Mouse (Mus musculus) forebrain, embryonic 12.5 days (tissue): ENCODE measurements around the gene Sod2. TPM values are rescaled to one million over a fixed set of nuclear protein-coding genes. Genes with fewer than 3 reads are reported as not detected.
"Not testable (repeated sequence)": the region's sequence is repeated elsewhere in the genome, so short reads cannot be mapped to it uniquely, and the experiment has no call there.

Source experiments
- ATAC-seq: fragments of 200-750 bp; cut with Nextera tagmentation; 2 replicates; pipeline ENCODE4 v1.8.0; 2017; ENCODE audit warnings: moderate TSS enrichment; ENCODE audit not compliant: low FRiP score
- H3K27ac ChIP-seq: fragments of 300-500 bp; sonication (generic); 2 replicates; pipeline ENCODE4 v1.5.1; 2016; ENCODE audit warnings: mild to moderate bottlenecking
- H3K27me3 ChIP-seq: fragments of 300-500 bp; sonication (generic); 2 replicates; pipeline ENCODE4 v1.6.1; 2016; ENCODE audit warnings: mild to moderate bottlenecking
- H3K36me3 ChIP-seq: fragments of 300-500 bp; sonication (generic); replicated peaks from 2 replicates; pipeline ENCODE4 v1.6.1; 2016; ENCODE audit warnings: mild to moderate bottlenecking
- H3K4me1 ChIP-seq: fragments of 300-500 bp; sonication (generic); 2 replicates; pipeline ENCODE4 v1.6.1; 2016
- H3K4me2 ChIP-seq: fragments of 300-500 bp; sonication (generic); 2 replicates; pipeline ENCODE4 v1.6.1; 2016; ENCODE audit warnings: mild to moderate bottlenecking, moderate library complexity
- H3K4me3 ChIP-seq: fragments of 300-500 bp; sonication (generic); replicated peaks from 2 replicates; pipeline ENCODE4 v1.5.1; 2016; ENCODE audit warnings: mild to moderate bottlenecking
- H3K9ac ChIP-seq: fragments of 300-500 bp; sonication (generic); 2 replicates; pipeline ENCODE4 v1.6.1; 2016; ENCODE audit warnings: mild to moderate bottlenecking
- H3K9me3 ChIP-seq: fragments of 300-500 bp; sonication (generic); 2 replicates; pipeline ENCODE4 v1.6.1; 2016
- WGBS: fragments of 180-500 bp; shearing (Covaris S2); methylation state at CpG from one replicate; pipeline ENCODE4 v1.1.7; 2016; 5-methylcytosine and 5-hydroxymethylcytosine counted together
- polyA plus RNA-seq: library from polyadenylated mRNA; unstranded; fragments of >200 nt; fragmentation: Nextera tagmentation; extraction: Ambion mirVana; gene quantifications from 2 replicates; pipeline ENCODE4 v1.2.1, GENCODE M21; 2016

Sod2 gene
- polyA plus RNA-seq, result 105 and 109 TPM in 2 replicates

GRCm38 (mm10) chr17:13006546-13006945 is at the start of gene Sod2:
Sod2 (plus strand) TSS chr17:13006846.
- Histone ChIP-seq H3K27ac (peak within 1 kb of the TSS; percentile 89; the same call in 1 of the 2 replicates), H3K4me3 (peak within 1 kb of the TSS; percentile 86), H3K9ac (peak within 1 kb of the TSS; percentile 77), H3K4me2 (peak within 1 kb of the TSS; percentile 81)
- WGBS, result 83% methylated on average over 2 of the region's 2 CpGs
- not testable (repeated sequence) for H3K9me3 ChIP-seq, H3K27me3 ChIP-seq, H3K36me3 ChIP-seq, H3K4me1 ChIP-seq, ATAC-seq

DNA sequence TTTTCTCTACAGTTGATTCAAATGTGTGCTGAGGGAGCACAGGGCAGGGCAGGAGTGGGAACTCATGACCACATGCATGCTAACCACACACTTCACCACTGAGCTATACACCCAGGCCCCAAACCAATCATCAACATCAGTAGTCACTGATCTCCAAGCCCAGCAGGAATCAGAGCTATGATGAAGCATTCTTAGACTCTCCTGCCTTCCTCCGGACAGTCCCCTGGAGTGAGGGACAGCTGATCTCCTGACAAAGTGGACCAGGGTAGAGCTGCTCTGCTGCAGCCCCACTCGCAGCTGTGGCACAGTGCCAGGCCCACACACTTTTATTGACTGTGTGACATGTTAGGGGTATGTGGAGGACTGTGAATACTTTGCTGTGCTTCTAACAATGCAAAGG is 47.3 kb upstream of the Sod2 start:
- H3K36me3 ChIP-seq, result peaks cover 22% of the 10 kb centered on the region
- 45% methylated on average over 2 of the region's 2 CpGs for whole genome bisulfite sequencing
- ATAC-seq, H3K27me3 ChIP-seq, H3K27ac ChIP-seq, H3K9ac ChIP-seq, H3K9me3 ChIP-seq: not testable (repeated sequence)
- peak overlapping the region; percentile 54 for H3K4me2 ChIP-seq
- peaks cover 23% of the 10 kb centered on the region for H3K4me1 ChIP-seq
- peak overlapping the region; percentile 33 for H3K4me3 ChIP-seq

DNA sequence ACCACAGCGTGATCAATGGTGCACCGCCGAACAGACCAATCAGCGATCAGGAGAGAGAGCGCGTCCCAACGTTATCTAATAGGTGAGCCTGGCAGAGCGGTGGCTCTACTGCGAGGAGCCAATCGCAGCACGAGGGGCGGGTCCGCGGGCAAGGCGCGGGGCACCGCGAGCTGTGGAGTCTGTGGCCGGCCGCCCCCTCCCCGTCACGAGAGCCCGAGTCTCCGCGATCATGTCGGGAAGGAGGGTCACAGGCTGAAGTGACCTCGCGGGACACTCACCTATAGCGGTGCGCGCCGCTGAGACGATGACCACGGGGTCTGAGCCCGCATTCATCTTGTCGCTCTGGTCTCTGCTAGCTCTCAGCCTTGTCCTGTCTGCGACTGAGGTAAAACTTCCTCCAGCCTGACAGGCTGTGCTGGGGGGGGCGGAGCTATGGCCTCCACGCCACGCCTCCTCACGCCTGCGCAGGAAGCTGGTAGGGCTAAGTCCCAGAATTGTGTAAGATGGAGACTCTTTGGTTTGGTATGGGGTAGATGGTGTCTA is 46.2 kb upstream of the Sod2 start, which contains the start of gene Acat2:
Acat2 (minus strand) TSS at position 417 of the 543 bp plus-strand sequence.
- no peaks in the 10 kb centered on the region for H3K27me3 ChIP-seq
- peak within 1 kb of the TSS; percentile 69 for H3K4me2 ChIP-seq
- no peaks in the 10 kb centered on the region for H3K9me3 ChIP-seq
- H3K4me1 ChIP-seq, result peaks cover 23% of the 10 kb centered on the region
- H3K36me3 ChIP-seq, result peaks cover 29% of the 10 kb centered on the region
- H3K27ac ChIP-seq, result peak within 1 kb of the TSS; percentile 94
- H3K4me3 ChIP-seq, result peak within 1 kb of the TSS; percentile 69
- H3K9ac ChIP-seq, result peak within 1 kb of the TSS; percentile 60
- WGBS, result under 1% methylated on average over 42 of the region's 42 CpGs
- ATAC-seq, result peak; percentile 99

- Histone ChIP-seq H3K27me3 (no peaks in the 10 kb centered on the region), H3K9me3 (no peaks in the 10 kb centered on the region), H3K4me3 (no peak overlapping the region), H3K36me3 (peaks cover 29% of the 10 kb centered on the region), H3K4me2 (no peak overlapping the region), H3K27ac (no peak overlapping the region), H3K4me1 (peaks cover 15% of the 10 kb centered on the region), H3K9ac (no peak overlapping the region)
- ATAC-seq, result no peak
- 87% methylated on average over 3 of the region's 3 CpGs for WGBS
Observed at GRCm38 (mm10) chr17:12963476-12963875, 43.2 kb upstream of the Sod2 start.

- H3K4me2 ChIP-seq, result no peak overlapping the region
- H3K9me3 ChIP-seq, result no peaks in the 10 kb centered on the region
- WGBS, result 100% methylated on average over 2 of the region's 2 CpGs
- H3K4me3 ChIP-seq, result no peak overlapping the region
- H3K4me1 ChIP-seq, result no peaks in the 10 kb centered on the region
- no peak for ATAC-seq
- H3K9ac ChIP-seq, result no peak overlapping the region
- H3K36me3 ChIP-seq, result peaks cover 46% of the 10 kb centered on the region
- no peak overlapping the region for H3K27ac ChIP-seq
- H3K27me3 ChIP-seq, result no peaks in the 10 kb centered on the region
Observed at GRCm38 (mm10) chr17:12967173-12967572, 39.5 kb upstream of the Sod2 start.

GRCm38 (mm10) chr17:12973851-12974250 is 32.8 kb upstream of the Sod2 start:
- 90% methylated on average over 2 of the region's 2 CpGs for WGBS
- H3K27me3 ChIP-seq, result no peaks in the 10 kb centered on the region
- no peaks in the 10 kb centered on the region for H3K4me1 ChIP-seq
- no peak overlapping the region for H3K27ac ChIP-seq
- H3K4me3 ChIP-seq, result no peak overlapping the region
- peaks cover 58% of the 10 kb centered on the region for H3K36me3 ChIP-seq
- no peak overlapping the region for H3K9ac ChIP-seq
- no peak overlapping the region for H3K4me2 ChIP-seq
- no peaks in the 10 kb centered on the region for H3K9me3 ChIP-seq
- ATAC-seq, result no peak

DNA sequence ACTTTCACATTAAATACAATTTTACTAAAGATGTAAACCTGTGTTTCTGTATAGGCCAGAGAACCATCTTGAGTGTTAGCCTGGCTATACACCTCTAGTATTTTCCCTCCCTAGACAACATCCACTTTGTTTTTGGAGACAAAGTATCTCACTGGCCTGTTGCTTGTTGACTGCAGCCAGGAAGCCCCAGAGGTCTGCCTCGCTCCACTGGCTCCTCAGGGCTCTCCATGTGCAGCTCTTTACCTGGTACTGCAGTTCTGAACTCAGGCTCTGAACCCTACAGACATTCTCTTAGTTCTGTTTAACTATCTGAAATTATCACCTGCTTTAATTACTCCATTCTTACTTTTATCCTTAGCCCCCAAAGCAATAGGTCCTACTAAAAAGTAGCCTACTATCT is 28.1 kb upstream of the Sod2 start:
- no peak overlapping the region for H3K4me2 ChIP-seq
- H3K4me3 ChIP-seq, result no peak overlapping the region
- H3K36me3 ChIP-seq, result peaks cover 66% of the 10 kb centered on the region
- WGBS, result 100% methylated on average over 1 of the region's 1 CpGs
- ATAC-seq, result no peak
- no peaks in the 10 kb centered on the region for H3K27me3 ChIP-seq
- no peak overlapping the region for H3K9ac ChIP-seq
- no peaks in the 10 kb centered on the region for H3K9me3 ChIP-seq
- H3K4me1 ChIP-seq, result no peaks in the 10 kb centered on the region
- H3K27ac ChIP-seq, result no peak overlapping the region

GRCm38 (mm10) chr17:12983988-12984387 is 22.7 kb upstream of the Sod2 start:
- no peaks in the 10 kb centered on the region for H3K9me3 ChIP-seq
- H3K4me1 ChIP-seq, result no peaks in the 10 kb centered on the region
- no peak overlapping the region for H3K4me3 ChIP-seq
- ATAC-seq, result no peak
- WGBS, result 86% methylated on average over 2 of the region's 2 CpGs
- H3K27me3 ChIP-seq, result no peaks in the 10 kb centered on the region
- H3K9ac ChIP-seq, result no peak overlapping the region
- H3K36me3 ChIP-seq, result peaks cover 56% of the 10 kb centered on the region
- H3K27ac ChIP-seq, result no peak overlapping the region
- H3K4me2 ChIP-seq, result no peak overlapping the region

DNA sequence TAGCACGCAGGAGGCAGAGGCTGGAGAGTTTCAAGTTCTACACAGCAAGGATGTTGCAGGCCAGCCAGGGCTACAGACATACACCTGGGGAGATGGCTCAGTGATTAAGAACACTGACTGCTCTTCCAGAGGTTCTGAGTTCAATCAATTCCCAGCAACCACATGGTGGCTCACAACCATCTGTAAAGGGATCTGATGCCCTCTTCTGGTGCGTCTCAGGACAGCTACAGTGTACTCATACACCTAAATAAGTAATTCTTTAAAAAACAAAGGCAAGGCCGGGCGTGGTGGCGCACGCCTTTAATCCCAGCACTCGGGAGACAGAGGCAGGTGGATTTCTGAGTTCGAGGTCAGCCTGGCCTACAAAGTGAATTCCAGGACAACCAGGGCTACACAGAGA is 18.6 kb upstream of the Sod2 start:
- H3K4me2 ChIP-seq, H3K27me3 ChIP-seq, H3K4me3 ChIP-seq, H3K9me3 ChIP-seq, H3K27ac ChIP-seq, ATAC-seq, H3K9ac ChIP-seq, H3K4me1 ChIP-seq: not testable (repeated sequence)
- 94% methylated on average over 8 of the region's 8 CpGs for WGBS
- H3K36me3 ChIP-seq, result peaks cover 28% of the 10 kb centered on the region

- peak overlapping the region; percentile 99 for H3K9ac ChIP-seq
- peak overlapping the region; percentile 98 for H3K4me3 ChIP-seq
- H3K9me3 ChIP-seq, result no peaks in the 10 kb centered on the region
- H3K36me3 ChIP-seq, result peaks cover 9% of the 10 kb centered on the region; the same call in 1 of the 2 replicates
- ATAC-seq, result no peak
- H3K27ac ChIP-seq, result no peak overlapping the region
- WGBS, result 70% methylated on average over 8 of the region's 8 CpGs
- peak overlapping the region; percentile 85 for H3K4me2 ChIP-seq
- H3K27me3 ChIP-seq, result no peaks in the 10 kb centered on the region
- H3K4me1 ChIP-seq, result peaks cover 8% of the 10 kb centered on the region
Observed at GRCm38 (mm10) chr17:12990567-12991145, 16.0 kb upstream of the Sod2 start.

DNA sequence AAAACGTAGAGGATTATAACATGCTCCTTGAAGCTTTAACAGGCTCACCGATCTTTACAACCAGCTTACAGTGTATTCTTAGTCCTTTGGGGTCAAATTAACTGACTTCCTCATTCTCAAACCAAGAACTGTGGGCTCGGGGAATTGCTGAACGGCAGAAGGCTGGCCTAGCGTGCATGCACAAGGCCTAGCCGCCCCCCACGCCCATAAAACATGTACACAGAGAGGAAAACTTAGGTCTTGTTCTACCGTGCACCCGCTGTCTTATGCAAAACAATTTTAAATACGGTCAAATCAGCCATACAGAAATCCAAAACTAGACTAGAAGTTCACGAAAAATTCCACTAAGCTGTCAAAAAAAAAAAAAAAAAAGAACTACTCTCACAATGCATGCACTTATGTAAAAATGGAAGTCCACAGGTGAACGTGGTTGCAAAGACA is 15.4 kb upstream of the Sod2 start:
- ATAC-seq, result no peak
- Histone ChIP-seq H3K9me3 (no peaks in the 10 kb centered on the region), H3K9ac (peak overlapping the region; percentile 99), H3K36me3 (peaks cover 9% of the 10 kb centered on the region; the same call in 1 of the 2 replicates), H3K4me1 (peaks cover 8% of the 10 kb centered on the region), H3K27ac (peak overlapping the region; percentile 100), H3K27me3 (no peaks in the 10 kb centered on the region), H3K4me2 (peak overlapping the region; percentile 85), H3K4me3 (peak overlapping the region; percentile 98)
- 4% methylated on average over 12 of the region's 12 CpGs for WGBS

- 1% methylated on average over 64 of the region's 84 CpGs for WGBS
- peak overlapping the region; percentile 85 for H3K4me2 ChIP-seq
- peak; percentile 95 for ATAC-seq
- H3K9ac ChIP-seq, result peak overlapping the region; percentile 99
- H3K27ac ChIP-seq, result peak overlapping the region; percentile 100
- H3K27me3 ChIP-seq, result no peaks in the 10 kb centered on the region
- peaks cover 9% of the 10 kb centered on the region; the same call in 1 of the 2 replicates for H3K36me3 ChIP-seq
- H3K4me3 ChIP-seq, result peak overlapping the region; percentile 98
- H3K4me1 ChIP-seq, result peaks cover 8% of the 10 kb centered on the region
- H3K9me3 ChIP-seq, result no peaks in the 10 kb centered on the region
Observed at GRCm38 (mm10) chr17:12991635-12992358, 14.8 kb upstream of the Sod2 start.
